Comparison of ENCODE assay signal across 9 mouse cellular contexts in genomic region chr10:60816872-60817648, GRCm38 (mm10). TPM values are rescaled to one million over a fixed set of nuclear protein-coding genes. Genes with fewer than 3 reads are reported as not detected.
DNase-seq lines count a peak whose midpoint lies in the region; ATAC-seq and TF ChIP-seq lines count a peak whose summit lies in the region.
"Had no signal": no experiment of that assay in that cellular context is flagged by ENCODE, and none has a peak within 500 bp of the region (broad histone marks: within the 10 kb centered on the region; RNA-seq: fewer than 3 reads in every experiment).

No protein-coding gene starts in this region.

- peak overlapping the region; percentile 76 for H3K9ac ChIP-seq in heart, embryonic 12.5 days
- peak overlapping the region; percentile 40; the same call in 1 of the 2 replicates for H3K9ac ChIP-seq in limb, embryonic 12.5 days (replicated peaks)
- no peak overlapping the region for H3K9ac ChIP-seq in midbrain, postnatal 0 days (replicated peaks; ENCODE audit: low read length, poor library complexity, severe bottlenecking)
- H3K9ac ChIP-seq: midbrain, embryonic 12.5 days had no signal

- no peak overlapping the region for H3K4me3 ChIP-seq in heart, embryonic 12.5 days
- no peak overlapping the region for H3K4me3 ChIP-seq in limb, embryonic 12.5 days (replicated peaks)
- H3K4me3 ChIP-seq in midbrain, postnatal 0 days (ENCODE audit: low read depth, low read length) = no peak overlapping the region
- H3K4me3 ChIP-seq: midbrain, embryonic 12.5 days had no signal

- WGBS in heart, embryonic 12.5 days = 12% methylated on average over 14 of the region's 14 CpGs
- 20% methylated on average over 14 of the region's 14 CpGs for WGBS in limb, embryonic 12.5 days
- WGBS in midbrain, postnatal 0 days = 52% methylated on average over 14 of the region's 14 CpGs

- peak overlapping the region; percentile 100 for H3K27ac ChIP-seq in heart, embryonic 12.5 days (ENCODE audit: poor library complexity, severe bottlenecking)
- peak overlapping the region; percentile 57 for H3K27ac ChIP-seq in limb, embryonic 12.5 days
- H3K27ac ChIP-seq in midbrain, postnatal 0 days (ENCODE audit: low read depth, low read length) = no peak overlapping the region

- H3K4me1 ChIP-seq in heart, embryonic 12.5 days (replicated peaks) = peaks cover 100% of the 10 kb centered on the region
- peaks cover 92% of the 10 kb centered on the region for H3K4me1 ChIP-seq in limb, embryonic 12.5 days (replicated peaks)
- peaks cover 6% of the 10 kb centered on the region; the same call in 1 of the 2 replicates for H3K4me1 ChIP-seq in midbrain, postnatal 0 days (ENCODE audit: insufficient read depth, low read length)

- no peak for ATAC-seq in heart, embryonic 12.5 days (ENCODE audit: insufficient number of reproducible peaks, low FRiP score)
- no peak for ATAC-seq in limb, embryonic 12.5 days (ENCODE audit: insufficient number of reproducible peaks, insufficient read depth, low FRiP score, low TSS enrichment, low read depth)
- ATAC-seq in midbrain, postnatal 0 days (ENCODE audit: low FRiP score) = peak; percentile 28; the same call in 1 of the 2 replicates

- H3K4me2 ChIP-seq in heart, embryonic 12.5 days = peak overlapping the region; percentile 62
- 0 out of 2 replicates have a peak overlapping the region, but pooled peaks have one; percentile 8 for H3K4me2 ChIP-seq in limb, embryonic 12.5 days
- no peak overlapping the region for H3K4me2 ChIP-seq in midbrain, postnatal 0 days (ENCODE audit: low read depth, low read length, poor library complexity, severe bottlenecking)
- H3K4me2 ChIP-seq: midbrain, embryonic 12.5 days had no signal

- H3K36me3 ChIP-seq in heart, embryonic 12.5 days = no peaks in the 10 kb centered on the region; the same call in 1 of the 2 replicates
- no peaks in the 10 kb centered on the region for H3K36me3 ChIP-seq in limb, embryonic 12.5 days
- no peaks in the 10 kb centered on the region for H3K36me3 ChIP-seq in midbrain, postnatal 0 days (ENCODE audit: insufficient read depth, low read length)
- H3K36me3 ChIP-seq: midbrain, embryonic 12.5 days had no signal

- no peaks in the 10 kb centered on the region for H3K9me3 ChIP-seq in heart, embryonic 12.5 days (replicated peaks)
- no peaks in the 10 kb centered on the region for H3K9me3 ChIP-seq in limb, embryonic 12.5 days
- no peaks in the 10 kb centered on the region for H3K9me3 ChIP-seq in midbrain, postnatal 0 days (ENCODE audit: low read length)
- H3K9me3 ChIP-seq: midbrain, embryonic 12.5 days had no signal

- no peak for TF ChIP-seq CTCF in midbrain, postnatal 0 days (IDR thresholded peaks at IDR 0.05)

- peak; percentile 72 for DNase-seq in urinary bladder, postnatal 14 days (ENCODE audit: low spot score)
- no peak for DNase-seq in urinary bladder, postnatal 10 days (ENCODE audit: low spot score)
- DNase-seq in cerebellum, postnatal 36 days = peak; percentile 92 to 97
- peak; percentile 64 for DNase-seq in kidney, adult 9 months
- DNase-seq in midbrain, postnatal 0 days (ENCODE audit: low spot score) = peak; percentile 82
- DNase-seq in thymus, postnatal 36 days = peak; percentile 37 to 54

- H3K27me3 ChIP-seq in heart, embryonic 12.5 days (replicated peaks) = no peaks in the 10 kb centered on the region
- H3K27me3 ChIP-seq in limb, embryonic 12.5 days = no peaks in the 10 kb centered on the region
- H3K27me3 ChIP-seq in midbrain, postnatal 0 days (ENCODE audit: insufficient read depth, low read length) = no peaks in the 10 kb centered on the region

RNA-seq across cellular contexts. Expression of gene Unc5b, which starts 14.3 kb away (rescaled TPM):
- polyA plus RNA-seq in heart, embryonic 12.5 days (2016; fragmentation: Nextera tagmentation; extraction: Ambion mirVana) = 18.4 and 18.7 TPM in 2 replicates
- 12.7 and 13.5 TPM in 2 replicates for polyA plus RNA-seq in limb, embryonic 12.5 days (2016; fragmentation: Nextera tagmentation; extraction: Ambion mirVana)
- 13.5 and 17.1 TPM in 2 replicates for total RNA-seq in midbrain, postnatal 0 days (2014; rRNA removed)
- 1.1 and 1.3 TPM in 2 replicates for polyA plus RNA-seq in midbrain, postnatal 0 days (2015; fragmentation: Nextera tagmentation; extraction: Ambion mirVana)
